Mouse (Mus musculus): ENCODE results near the gene Atoh7. TPM values are rescaled to one million over a fixed set of nuclear protein-coding genes. Genes with fewer than 3 reads are reported as not detected.
A peak's percentile ranks its signal among the peaks of the same experiment; 100 is the strongest.
"Not testable (repeated sequence)": the region's sequence is repeated elsewhere in the genome, so short reads cannot be mapped to it uniquely, and the experiment has no call there.

Gene Atoh7
- 2.8 and 3.7 TPM in 2 replicates for polyA plus RNA-seq (2012; rRNA removed)

GRCm38 (mm10) chr10:63099521-63099920 is at the start of gene Atoh7:
Gene Atoh7 (plus strand): TSS chr10:63099651.
- peak within 1 kb of the TSS; percentile 38 for H3K27ac ChIP-seq (ENCODE audit: insufficient read depth, low read length)
- no peak for TF ChIP-seq CTCF (IDR thresholded peaks at IDR 0.05; ENCODE audit: extremely low read depth, insufficient read depth, low read length)
- no peak for TF ChIP-seq POLR2A (IDR thresholded peaks at IDR 0.05; ENCODE audit: extremely low read depth, insufficient read depth, low read length)

GRCm38 (mm10) chr10:63051267-63051666 is 48.2 kb upstream of the Atoh7 start:
- no peak overlapping the region for H3K4me3 ChIP-seq (ENCODE audit: insufficient read depth, low read length)

More at GRCm38 (mm10) chr10:63099521-63099920, at the start of gene Atoh7:
- H3K4me3 ChIP-seq (ENCODE audit: insufficient read depth, low read length), result peak within 1 kb of the TSS; percentile 56
- H3K4me1 ChIP-seq (ENCODE audit: control insufficient read depth, insufficient read depth, low read length), result no peaks in the 10 kb centered on the region

GRCm38 (mm10) chr10:63052011-63052410 is 47.4 kb upstream of the Atoh7 start:
- no peaks in the 10 kb centered on the region for H3K4me1 ChIP-seq (ENCODE audit: control insufficient read depth, insufficient read depth, low read length)
- no peak overlapping the region for H3K4me3 ChIP-seq (ENCODE audit: insufficient read depth, low read length)
- no peak overlapping the region for H3K27ac ChIP-seq (ENCODE audit: insufficient read depth, low read length)
- TF ChIP-seq POLR2A (IDR thresholded peaks at IDR 0.05; ENCODE audit: extremely low read depth, insufficient read depth, low read length) (no peak), CTCF (IDR thresholded peaks at IDR 0.05; ENCODE audit: extremely low read depth, insufficient read depth, low read length) (no peak)

More at GRCm38 (mm10) chr10:63051267-63051666, 48.2 kb upstream of the Atoh7 start:
- Histone ChIP-seq H3K4me1 (ENCODE audit: control insufficient read depth, insufficient read depth, low read length) (no peaks in the 10 kb centered on the region), H3K27ac (ENCODE audit: insufficient read depth, low read length) (no peak overlapping the region)
- TF ChIP-seq POLR2A (IDR thresholded peaks at IDR 0.05; ENCODE audit: extremely low read depth, insufficient read depth, low read length) (no peak), CTCF (IDR thresholded peaks at IDR 0.05; ENCODE audit: extremely low read depth, insufficient read depth, low read length) (no peak)

GRCm38 (mm10) chr10:63053007-63053406 is 46.4 kb upstream of the Atoh7 start:
- no peak overlapping the region for H3K27ac ChIP-seq (ENCODE audit: insufficient read depth, low read length)
- H3K4me1 ChIP-seq (ENCODE audit: control insufficient read depth, insufficient read depth, low read length), result no peaks in the 10 kb centered on the region
- TF ChIP-seq POLR2A (IDR thresholded peaks at IDR 0.05; ENCODE audit: extremely low read depth, insufficient read depth, low read length) (no peak), CTCF (IDR thresholded peaks at IDR 0.05; ENCODE audit: extremely low read depth, insufficient read depth, low read length) (no peak)
- H3K4me3 ChIP-seq (ENCODE audit: insufficient read depth, low read length), result no peak overlapping the region

- not testable (repeated sequence) for H3K4me1 ChIP-seq (ENCODE audit: control insufficient read depth, insufficient read depth, low read length); H3K27ac ChIP-seq (ENCODE audit: insufficient read depth, low read length); H3K4me3 ChIP-seq (ENCODE audit: insufficient read depth, low read length)
Measured at GRCm38 (mm10) chr10:63054071-63054470, 45.4 kb upstream of the Atoh7 start.

- TF ChIP-seq CTCF (IDR thresholded peaks at IDR 0.05; ENCODE audit: extremely low read depth, insufficient read depth, low read length), result no peak
- TF ChIP-seq POLR2A (IDR thresholded peaks at IDR 0.05; ENCODE audit: extremely low read depth, insufficient read depth, low read length), result no peak
- H3K27ac ChIP-seq (ENCODE audit: insufficient read depth, low read length), result no peak overlapping the region
- no peaks in the 10 kb centered on the region for H3K4me1 ChIP-seq (ENCODE audit: control insufficient read depth, insufficient read depth, low read length)
- H3K4me3 ChIP-seq (ENCODE audit: insufficient read depth, low read length), result no peak overlapping the region
Measured at GRCm38 (mm10) chr10:63054586-63054985, 44.9 kb upstream of the Atoh7 start.

GRCm38 (mm10) chr10:63056966-63057750 is 42.3 kb upstream of the Atoh7 start:
- H3K4me3 ChIP-seq (ENCODE audit: insufficient read depth, low read length), result no peak overlapping the region
- no peaks in the 10 kb centered on the region for H3K4me1 ChIP-seq (ENCODE audit: control insufficient read depth, insufficient read depth, low read length)
- H3K27ac ChIP-seq (ENCODE audit: insufficient read depth, low read length), result no peak overlapping the region
- TF ChIP-seq POLR2A (IDR thresholded peaks at IDR 0.05; ENCODE audit: extremely low read depth, insufficient read depth, low read length) (no peak), CTCF (IDR thresholded peaks at IDR 0.05; ENCODE audit: extremely low read depth, insufficient read depth, low read length) (no peak)

GRCm38 (mm10) chr10:63059862-63060261 is 39.6 kb upstream of the Atoh7 start, which contains the start of gene Pbld1:
Gene Pbld1 (plus strand): TSS chr10:63060162.
- H3K4me3 ChIP-seq (ENCODE audit: insufficient read depth, low read length), result no peak within 1 kb of the TSS
- H3K27ac ChIP-seq (ENCODE audit: insufficient read depth, low read length), result no peak within 1 kb of the TSS
- H3K4me1 ChIP-seq (ENCODE audit: control insufficient read depth, insufficient read depth, low read length), result no peaks in the 10 kb centered on the region
- TF ChIP-seq CTCF (IDR thresholded peaks at IDR 0.05; ENCODE audit: extremely low read depth, insufficient read depth, low read length) (no peak), POLR2A (IDR thresholded peaks at IDR 0.05; ENCODE audit: extremely low read depth, insufficient read depth, low read length) (no peak)

- H3K4me1 ChIP-seq (ENCODE audit: control insufficient read depth, insufficient read depth, low read length), result no peaks in the 10 kb centered on the region
- TF ChIP-seq POLR2A (IDR thresholded peaks at IDR 0.05; ENCODE audit: extremely low read depth, insufficient read depth, low read length), result no peak
- TF ChIP-seq CTCF (IDR thresholded peaks at IDR 0.05; ENCODE audit: extremely low read depth, insufficient read depth, low read length), result no peak
- H3K27ac ChIP-seq (ENCODE audit: insufficient read depth, low read length), result no peak overlapping the region
- H3K4me3 ChIP-seq (ENCODE audit: insufficient read depth, low read length), result no peak overlapping the region
Measured at GRCm38 (mm10) chr10:63060406-63060805, 39.0 kb upstream of the Atoh7 start.

- Histone ChIP-seq H3K4me3 (ENCODE audit: insufficient read depth, low read length) (no peak overlapping the region), H3K4me1 (ENCODE audit: control insufficient read depth, insufficient read depth, low read length) (no peaks in the 10 kb centered on the region), H3K27ac (ENCODE audit: insufficient read depth, low read length) (no peak overlapping the region)
- TF ChIP-seq CTCF (IDR thresholded peaks at IDR 0.05; ENCODE audit: extremely low read depth, insufficient read depth, low read length) (no peak), POLR2A (IDR thresholded peaks at IDR 0.05; ENCODE audit: extremely low read depth, insufficient read depth, low read length) (no peak)
Measured at GRCm38 (mm10) chr10:63061266-63061665, 38.2 kb upstream of the Atoh7 start.

All from cortical plate, adult 2 months (tissue).